Mouse (Mus musculus) thymus, postnatal 14 days (tissue): ENCODE results near the gene E330009J07Rik.

Experiments
- DNase-seq: peaks from one replicate; pipeline ENCODE4 v3.0.0; 2021

E330009J07Rik gene

DNA sequence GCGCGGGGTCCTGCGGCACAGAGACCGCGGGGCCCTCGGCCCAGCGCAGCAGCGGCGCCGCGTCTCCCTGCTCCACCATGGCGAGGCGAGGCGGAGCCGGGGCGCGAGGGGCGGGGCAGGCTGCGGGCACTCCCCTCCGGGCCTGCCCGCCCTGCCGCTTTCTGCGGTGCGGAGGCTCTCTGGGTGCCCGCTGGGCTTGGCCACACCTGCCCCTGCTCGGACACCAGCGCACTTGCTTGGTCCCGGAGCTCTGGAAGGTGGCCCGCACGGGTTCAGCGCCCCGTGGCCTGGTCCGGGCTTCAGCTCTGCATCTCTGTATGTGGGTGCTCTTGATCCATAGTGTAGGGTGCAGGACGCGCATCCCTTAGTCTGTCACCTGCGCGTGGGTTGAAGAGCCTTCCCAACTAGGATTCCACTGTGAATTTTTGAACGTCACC, at the start of gene E330009J07Rik:
Gene E330009J07Rik, minus strand, starts transcription at position 89 of the 437 bp plus-strand sequence.
- peak; percentile 89 for DNase-seq

- DNase-seq, result no peak
Observed at GRCm38 (mm10) chr6:40482318-40482717, 46.4 kb upstream of the E330009J07Rik start.

DNA sequence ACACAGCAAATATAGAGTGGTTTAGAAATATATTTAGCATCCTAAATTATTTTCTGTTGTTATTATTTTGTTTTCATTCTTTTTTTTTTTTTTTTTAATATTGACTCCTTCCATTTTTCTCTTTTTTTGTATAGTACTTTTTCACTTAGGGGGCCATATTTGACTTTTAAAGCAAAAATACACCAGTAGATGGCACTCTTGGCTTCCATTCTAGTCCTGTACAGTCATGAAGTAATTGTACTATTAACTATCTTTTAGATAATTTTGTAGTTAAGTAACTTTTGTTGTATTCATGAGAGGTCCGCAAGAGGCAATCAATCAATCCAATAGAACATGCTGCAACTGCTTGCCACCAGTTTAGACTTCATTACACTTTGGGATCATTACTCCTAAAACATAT, 43.8 kb upstream of the E330009J07Rik start:
- no peak for DNase-seq

GRCm38 (mm10) chr6:40476132-40476531, 40.2 kb upstream of the E330009J07Rik start:
- DNase-seq, result no peak

DNA sequence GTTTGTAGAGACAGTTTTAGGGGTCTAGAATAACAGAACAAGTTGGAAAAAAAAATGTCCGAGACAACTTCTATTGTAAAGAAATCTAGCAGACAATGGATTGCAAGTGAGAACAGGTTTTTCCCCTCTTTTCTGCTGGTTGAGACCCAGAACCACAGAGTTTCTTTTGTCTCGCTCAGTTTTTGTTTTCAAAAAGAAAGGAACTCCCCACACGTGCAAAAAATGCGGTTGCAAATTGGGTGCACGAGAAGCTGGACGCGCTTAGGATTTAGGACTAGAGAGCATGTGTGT, 35.7 kb upstream of the E330009J07Rik start:
- DNase-seq, result no peak

DNA sequence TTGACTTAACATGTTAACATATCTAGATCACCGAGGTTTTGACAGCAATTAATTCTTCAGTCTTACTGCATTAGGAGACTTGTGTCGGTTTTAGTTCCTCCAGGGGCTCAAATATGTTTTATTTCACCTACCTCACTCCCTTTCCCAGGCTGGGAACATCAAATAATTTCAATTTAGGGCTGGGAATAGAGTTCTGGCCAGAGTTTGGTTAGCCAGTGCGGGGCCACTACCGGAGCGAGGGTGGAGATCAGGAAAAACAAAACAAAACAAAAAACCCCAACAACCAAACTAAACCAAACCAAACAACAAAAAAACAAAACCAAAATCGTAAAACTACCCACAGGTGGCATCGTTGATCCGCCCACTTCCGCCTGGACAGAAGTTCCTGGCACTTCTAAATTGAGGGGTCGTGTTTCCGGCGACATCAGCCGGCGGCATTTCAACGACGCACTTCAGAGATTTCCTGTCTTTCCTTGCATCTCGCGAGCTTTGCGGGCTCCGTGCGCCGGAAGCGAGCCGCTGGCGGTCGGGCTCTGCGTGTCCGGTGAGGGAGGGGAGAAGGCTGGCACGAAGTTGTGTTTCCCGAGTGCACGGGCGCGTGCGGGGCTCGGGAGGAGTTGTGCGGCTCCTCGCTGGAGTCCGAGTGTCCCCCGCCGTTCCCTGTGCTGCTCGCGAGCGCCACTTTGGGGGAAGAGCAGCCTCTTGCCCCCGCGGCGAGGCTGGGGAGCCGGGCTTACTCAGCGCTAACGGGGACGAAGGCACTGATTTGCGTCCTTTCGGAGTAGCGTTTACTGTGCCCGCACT, 35.2 kb upstream of the E330009J07Rik start, which contains the start of gene Ssbp1:
Gene Ssbp1, plus strand, starts transcription at position 437 of the 804 bp plus-strand sequence.
- peak; percentile 93 for DNase-seq

DNA sequence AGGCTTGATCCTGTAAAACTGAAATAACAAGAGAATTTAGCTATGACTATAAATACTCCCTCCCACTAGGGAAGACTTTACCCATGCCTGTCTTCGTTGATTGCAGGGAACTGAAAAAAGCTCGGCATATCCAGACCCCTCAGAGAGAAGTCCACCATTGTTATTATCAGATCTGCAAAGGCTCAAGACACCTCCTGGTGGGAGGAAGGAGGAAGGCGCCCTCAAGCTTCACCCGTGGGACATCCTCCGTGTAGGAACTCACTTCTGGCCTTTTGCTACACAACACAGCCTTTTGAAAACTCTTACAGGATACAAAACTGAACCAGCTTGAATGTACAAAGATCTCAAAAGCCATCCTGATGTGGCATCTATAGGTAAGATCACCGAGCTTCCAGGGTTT, 29.8 kb upstream of the E330009J07Rik start:
- DNase-seq, result peak; percentile 25

- no peak for DNase-seq
Observed at GRCm38 (mm10) chr6:40454436-40455041, 18.6 kb upstream of the E330009J07Rik start.

GRCm38 (mm10) chr6:40448626-40449025, 12.7 kb upstream of the E330009J07Rik start:
- DNase-seq, result no peak

DNA sequence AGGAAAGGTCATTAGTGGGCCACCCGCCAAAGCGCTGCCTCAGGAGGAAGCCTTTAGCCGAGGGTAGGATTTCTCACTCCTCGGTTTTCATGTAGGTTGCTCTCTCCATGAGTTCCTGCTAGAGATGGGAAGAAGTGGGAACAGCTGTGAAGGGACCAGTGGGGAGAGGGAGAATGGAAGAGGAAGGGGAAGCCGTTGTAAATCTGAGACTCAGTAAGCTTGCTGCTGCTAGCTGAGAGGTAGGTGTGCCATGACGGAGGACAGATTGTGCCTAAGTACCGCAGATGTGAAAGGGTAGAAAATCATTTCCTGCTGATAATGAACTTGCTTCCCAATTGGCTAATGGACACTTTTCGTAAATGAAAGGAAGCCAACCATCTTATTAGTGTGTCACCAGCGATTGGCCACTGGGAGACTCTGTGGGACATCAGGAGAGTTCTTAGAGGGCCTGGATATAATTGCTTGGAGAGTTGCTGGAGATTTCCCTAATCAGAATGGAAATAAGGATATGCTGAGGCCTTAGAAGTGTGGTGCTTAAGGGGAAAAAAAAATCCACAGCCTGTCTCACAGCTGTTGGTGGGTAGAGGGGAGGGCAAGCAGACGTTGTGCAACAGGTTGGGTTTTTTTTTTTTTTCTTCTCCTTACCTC, 7.5 kb upstream of the E330009J07Rik start:
- no peak for DNase-seq

GRCm38 (mm10) chr6:40441755-40442154, 5.8 kb upstream of the E330009J07Rik start:
- peak; percentile 41 for DNase-seq

GRCm38 (mm10) chr6:40441276-40441675, 5.3 kb upstream of the E330009J07Rik start:
- no peak for DNase-seq

GRCm38 (mm10) chr6:40439731-40440130, 3.8 kb upstream of the E330009J07Rik start:
- DNase-seq, result peak; percentile 60

GRCm38 (mm10) chr6:40438936-40439335, 3.0 kb upstream of the E330009J07Rik start, which contains the start of gene Wee2:
Gene Wee2, plus strand, starts transcription at chr6:40439088.
- no peak for DNase-seq

DNA sequence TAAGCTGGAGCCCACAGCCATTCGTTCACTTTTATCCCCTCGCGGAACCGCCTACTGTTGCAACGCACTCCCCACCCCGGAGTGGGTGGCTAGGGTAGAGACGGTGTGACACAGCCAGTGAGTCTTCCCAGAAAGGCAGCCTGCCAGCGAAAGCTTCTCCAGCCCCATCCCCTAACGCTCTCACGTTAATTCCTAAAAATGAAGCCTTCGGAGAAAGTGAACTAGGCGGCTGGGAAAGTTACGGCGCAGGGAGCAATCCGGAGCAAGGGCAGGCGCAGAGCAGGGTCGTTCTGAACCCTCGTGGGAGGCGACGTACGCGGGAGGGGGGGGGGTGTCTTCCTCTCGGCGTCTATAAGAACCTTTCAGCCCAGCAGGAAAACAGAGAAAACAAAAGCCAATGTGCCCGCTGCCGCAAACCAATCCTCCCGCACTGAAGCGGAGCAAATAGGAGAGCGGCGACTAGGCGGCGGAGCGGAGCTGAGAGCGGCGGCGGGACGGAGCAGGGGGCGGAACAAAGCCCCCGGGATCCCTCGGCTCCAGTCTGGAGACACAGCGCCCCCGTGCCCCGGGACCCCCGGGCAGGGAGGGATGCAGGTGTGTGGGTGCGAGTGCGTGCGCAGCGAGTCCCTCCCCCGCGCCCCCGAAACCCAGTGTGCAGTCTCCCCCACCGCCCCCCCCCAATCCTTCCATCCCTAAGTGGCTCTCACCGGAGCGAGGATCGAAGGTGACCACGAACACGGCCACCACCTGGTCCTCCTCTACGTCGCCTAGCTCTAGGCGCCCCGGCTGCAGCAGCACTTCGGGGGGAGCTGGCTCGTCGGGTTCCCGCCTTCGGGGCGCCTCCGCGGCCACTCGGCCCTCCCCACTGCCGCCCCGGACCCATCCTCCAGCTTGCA, 536 bp downstream of the E330009J07Rik start:
- DNase-seq, result peak; percentile 81

- no peak for DNase-seq
Observed at GRCm38 (mm10) chr6:40434697-40435096, 1.2 kb downstream of the E330009J07Rik start.

DNA sequence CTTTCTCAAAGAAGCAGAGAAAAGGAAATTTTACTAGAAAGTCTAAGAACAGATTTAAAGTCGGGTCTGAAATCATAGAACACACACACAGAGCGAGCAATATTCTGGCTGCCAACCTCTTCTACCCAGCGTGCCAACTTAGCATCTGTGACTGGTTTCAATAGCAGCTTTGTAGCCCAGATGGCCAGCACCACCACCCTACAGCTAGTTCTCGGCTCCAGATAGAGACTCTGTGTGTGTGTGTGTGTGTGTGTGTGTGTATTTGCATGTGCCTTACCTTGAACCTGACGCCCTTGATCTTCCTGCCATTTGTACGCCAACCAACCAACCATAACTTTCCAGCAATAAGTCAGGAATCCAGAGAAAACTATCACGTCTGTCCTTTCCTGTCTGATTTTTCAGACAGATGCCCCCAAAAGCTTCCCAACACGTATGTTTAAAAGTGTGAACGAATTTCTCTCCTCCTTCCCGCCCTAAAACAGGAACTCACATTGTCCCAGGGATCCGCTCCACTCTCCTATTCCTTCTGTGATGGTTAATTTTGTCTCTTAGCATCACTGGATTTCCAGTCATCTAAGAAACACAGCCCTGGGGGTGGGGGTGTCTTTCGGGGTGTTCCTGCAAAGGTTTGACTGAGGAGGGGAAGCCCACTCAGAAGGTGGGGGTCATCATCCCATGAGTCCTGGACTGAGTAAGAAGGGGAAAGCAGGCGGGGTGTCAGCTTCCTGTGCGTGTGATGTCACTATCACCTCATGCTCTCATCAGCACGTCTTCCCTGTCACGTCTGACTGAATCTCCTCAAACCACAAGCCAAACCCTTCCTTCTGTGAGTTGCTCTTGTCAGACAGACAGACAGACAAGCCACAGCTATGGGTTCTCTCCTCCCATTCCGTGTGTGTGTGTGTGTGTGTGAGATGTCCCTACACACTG, 3.3 kb downstream of the E330009J07Rik start:
- DNase-seq, result no peak

- no peak for DNase-seq
Observed at GRCm38 (mm10) chr6:40431812-40432211, 4.1 kb downstream of the E330009J07Rik start.

GRCm38 (mm10) chr6:40431356-40431755, 4.6 kb downstream of the E330009J07Rik start:
- no peak for DNase-seq

GRCm38 (mm10) chr6:40430878-40431277, 5.1 kb downstream of the E330009J07Rik start:
- DNase-seq, result no peak

DNA sequence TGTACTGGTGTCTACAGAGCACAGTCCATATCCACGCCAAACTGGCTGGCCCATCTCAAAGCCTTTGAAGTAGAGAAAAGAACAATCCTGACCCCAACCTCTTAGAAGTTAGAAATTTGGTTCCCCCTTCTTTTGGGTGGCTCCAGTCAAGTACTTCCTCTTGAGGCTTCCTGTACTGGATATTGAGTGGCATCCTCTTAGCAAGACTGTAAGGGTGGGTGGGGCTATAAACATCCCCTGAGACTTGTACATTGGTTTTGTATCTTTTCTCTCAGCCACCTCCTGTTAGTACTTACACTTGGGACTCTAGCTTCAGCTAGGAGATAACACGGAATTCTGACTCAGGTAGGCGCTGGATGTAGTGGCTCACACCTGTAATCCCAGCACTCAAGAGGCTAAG, 5.7 kb downstream of the E330009J07Rik start:
- no peak for DNase-seq

DNA sequence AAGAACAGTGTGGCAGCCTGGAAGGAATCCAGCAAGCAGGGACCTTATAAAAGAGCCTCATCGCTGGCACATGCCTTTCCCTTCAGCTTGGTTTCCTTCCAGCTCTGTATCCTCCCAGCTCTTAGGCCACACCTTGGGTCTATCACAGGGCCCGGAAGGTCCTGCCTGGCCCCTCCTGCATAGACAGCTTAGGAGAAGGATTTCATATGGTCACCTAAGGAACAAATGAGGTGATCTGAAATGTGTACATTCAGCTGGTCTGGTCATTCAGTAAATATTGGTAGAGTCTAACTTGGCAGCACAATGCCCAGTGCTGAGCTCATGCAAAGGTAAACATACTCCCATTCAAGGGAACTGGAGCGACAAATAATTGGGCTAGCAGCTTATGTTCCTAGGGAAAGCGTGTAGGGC, 6.4 kb downstream of the E330009J07Rik start:
- DNase-seq, result no peak
